In the genomic region with DNA sequence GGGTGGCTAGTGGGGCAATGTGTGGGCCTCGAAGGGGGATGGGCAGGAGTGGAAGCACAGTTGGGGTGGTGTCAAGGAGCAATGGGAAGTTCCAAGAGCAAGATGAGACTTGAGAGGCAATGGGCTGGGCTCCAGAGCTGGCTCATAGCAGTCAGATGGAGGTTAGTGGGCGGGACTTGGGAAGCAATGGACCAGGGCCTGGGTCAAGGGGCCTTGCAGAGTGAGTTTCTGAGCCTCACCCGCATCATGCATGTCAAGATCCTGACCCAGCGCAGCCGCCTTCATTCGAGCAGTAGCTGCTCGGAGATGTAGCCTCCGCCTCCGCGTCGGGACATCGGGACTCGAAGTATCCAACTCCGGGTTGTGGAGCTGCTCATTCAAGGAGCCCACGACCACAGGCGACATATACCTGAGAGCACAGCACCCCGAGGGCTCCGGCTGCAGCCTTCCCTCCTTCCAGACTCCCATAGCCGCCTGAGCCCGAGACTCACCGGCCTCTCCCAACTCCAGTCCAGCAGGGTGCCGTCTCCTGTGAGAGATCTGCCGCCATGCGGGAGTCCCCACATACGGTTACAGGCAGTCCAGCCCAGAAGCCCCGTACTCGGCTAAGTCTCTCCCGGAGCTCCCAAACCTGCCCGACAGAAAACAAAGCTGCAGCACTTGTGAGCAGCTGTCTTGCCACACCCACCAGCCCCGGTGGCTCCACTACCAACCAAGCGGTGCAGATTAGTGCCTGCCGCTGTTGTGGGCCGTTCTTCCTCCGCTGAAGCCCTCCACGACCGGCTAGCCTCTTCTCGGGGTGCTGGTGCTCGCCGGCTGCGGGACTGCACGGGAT, we compare ENCODE assay signal across 11 mouse cellular contexts. TPM values are rescaled to one million over a fixed set of nuclear protein-coding genes. Genes with fewer than 3 reads are reported as not detected.
A peak's percentile ranks its signal among the peaks of the same experiment; 100 is the strongest.
DNase-seq lines count a peak whose midpoint lies in the region; ATAC-seq and TF ChIP-seq lines count a peak whose summit lies in the region.
"Had no signal": no experiment of that assay in that cellular context is flagged by ENCODE, and none has a peak within 500 bp of the region (broad histone marks: within the 10 kb centered on the region; RNA-seq: fewer than 3 reads in every experiment).

No protein-coding gene starts in this region.

- H3K9ac ChIP-seq in liver, embryonic 11.5 days (ENCODE audit: low read depth, low read length) = no peak overlapping the region
- peak overlapping the region; percentile 57 for H3K9ac ChIP-seq in stomach, embryonic 16.5 days (ENCODE audit: low read length)

- 30% methylated on average over 41 of the region's 41 CpGs for WGBS in liver, embryonic 11.5 days
- 14% methylated on average over 41 of the region's 41 CpGs for WGBS in hindbrain, embryonic 10.5 days
- WGBS in limb, embryonic 10.5 days = 25% methylated on average over 41 of the region's 41 CpGs
- WGBS in stomach, embryonic 16.5 days = 32% methylated on average over 41 of the region's 41 CpGs
- WGBS in cerebellum, adult 2 months = 21% methylated on average over 41 of the region's 41 CpGs

- peak overlapping the region; percentile 51 for H3K4me2 ChIP-seq in liver, embryonic 11.5 days
- H3K4me2 ChIP-seq in stomach, embryonic 16.5 days (ENCODE audit: low read depth, low read length) = peak overlapping the region; percentile 48

- TF ChIP-seq CTCF in cerebellum, adult 2 months (IDR thresholded peaks at IDR 0.05; ENCODE audit: borderline replicate concordance, insufficient read depth, low read depth, low read length) = no peak

- no peak for ATAC-seq in liver, embryonic 11.5 days (replicated peaks; ENCODE audit: low FRiP score)
- ATAC-seq in stomach, embryonic 16.5 days (ENCODE audit: insufficient read depth, low FRiP score) = no peak
- no peak for ATAC-seq in granulocyte monocyte progenitor cell, adult 5-6 weeks (replicated peaks; ENCODE audit: poor library complexity, severe bottlenecking)

- DNase-seq in liver, embryonic 11.5 days (ENCODE audit: low spot score) = no peak
- DNase-seq in liver = no peak
- peak; percentile 70 for DNase-seq in hindbrain, embryonic 10.5 days (ENCODE audit: low spot score)
- peak; percentile 41 for DNase-seq in limb, embryonic 10.5 days (ENCODE audit: low spot score)
- no peak for DNase-seq in cerebellum, adult 2 months
- DNase-seq in cerebellum, postnatal 4 days (ENCODE audit: low spot score in 2 of 2) = no peak
- DNase-seq: lung, postnatal 10 days had no signal

- H3K36me3 ChIP-seq in liver, embryonic 11.5 days (ENCODE audit: control insufficient read depth, insufficient read depth, low read length) = no peaks in the 10 kb centered on the region; the same call in 1 of the 2 replicates
- H3K36me3 ChIP-seq in hindbrain, embryonic 10.5 days = peaks cover 50% of the 10 kb centered on the region
- peaks cover 50% of the 10 kb centered on the region for H3K36me3 ChIP-seq in limb, embryonic 10.5 days
- H3K36me3 ChIP-seq in stomach, embryonic 16.5 days (ENCODE audit: control insufficient read depth, insufficient read depth, low read length) = no peaks in the 10 kb centered on the region
- H3K36me3 ChIP-seq: G1E had no signal

- H3K4me1 ChIP-seq in liver, embryonic 11.5 days (replicated peaks; ENCODE audit: control insufficient read depth, insufficient read depth, low read length) = peaks cover 3% of the 10 kb centered on the region
- peaks cover 89% of the 10 kb centered on the region for H3K4me1 ChIP-seq in hindbrain, embryonic 10.5 days (replicated peaks)
- peaks cover 69% of the 10 kb centered on the region for H3K4me1 ChIP-seq in limb, embryonic 10.5 days
- H3K4me1 ChIP-seq in stomach, embryonic 16.5 days (ENCODE audit: control insufficient read depth, insufficient read depth, low read length) = peaks cover 29% of the 10 kb centered on the region; the same call in 1 of the 2 replicates
- no peaks in the 10 kb centered on the region for H3K4me1 ChIP-seq in cerebellum, adult 2 months (ENCODE audit: control insufficient read depth, insufficient read depth, low read length)

- 0 out of 2 replicates have a peak overlapping the region, but pooled peaks have one; percentile 20 for H3K4me3 ChIP-seq in liver, embryonic 11.5 days (ENCODE audit: low read depth, low read length)
- peak overlapping the region; percentile 52 for H3K4me3 ChIP-seq in hindbrain, embryonic 10.5 days
- peak overlapping the region; percentile 38 for H3K4me3 ChIP-seq in limb, embryonic 10.5 days
- peak overlapping the region; percentile 22; the same call in 1 of the 2 replicates for H3K4me3 ChIP-seq in stomach, embryonic 16.5 days (replicated peaks; ENCODE audit: low read length)
- H3K4me3 ChIP-seq in cerebellum, adult 2 months (replicated peaks; ENCODE audit: insufficient read depth, low read depth, low read length) = no peak overlapping the region

- no peak for TF ChIP-seq POLR2A in cerebellum, adult 2 months (IDR thresholded peaks at IDR 0.05; ENCODE audit: borderline replicate concordance, insufficient read depth, low read length)

- H3K27me3 ChIP-seq in liver, embryonic 11.5 days (replicated peaks; ENCODE audit: control insufficient read depth, insufficient read depth, low read length) = peaks cover 47% of the 10 kb centered on the region
- H3K27me3 ChIP-seq in hindbrain, embryonic 10.5 days (ENCODE audit: insufficient read depth, poor library complexity, severe bottlenecking) = 0 out of 2 replicates have a peak, but pooled peaks cover 5% of the 10 kb centered on the region
- peaks cover 4% of the 10 kb centered on the region; the same call in 1 of the 2 replicates for H3K27me3 ChIP-seq in limb, embryonic 10.5 days (ENCODE audit: low read depth, poor library complexity, severe bottlenecking)
- no peaks in the 10 kb centered on the region for H3K27me3 ChIP-seq in stomach, embryonic 16.5 days (ENCODE audit: control insufficient read depth, insufficient read depth, low read length)
- H3K27me3 ChIP-seq in cerebellum, adult 2 months (ENCODE audit: control insufficient read depth, insufficient read depth, low read length) = no peaks in the 10 kb centered on the region

- H3K27ac ChIP-seq in liver, embryonic 11.5 days (ENCODE audit: low read depth, low read length) = no peak overlapping the region
- peak overlapping the region; percentile 84 for H3K27ac ChIP-seq in hindbrain, embryonic 10.5 days
- peak overlapping the region; percentile 17; the same call in 1 of the 2 replicates for H3K27ac ChIP-seq in limb, embryonic 10.5 days
- H3K27ac ChIP-seq in stomach, embryonic 16.5 days (ENCODE audit: low read length) = peak overlapping the region; percentile 53
- no peak overlapping the region for H3K27ac ChIP-seq in cerebellum, adult 2 months (ENCODE audit: insufficient read depth, low read length)

- no peaks in the 10 kb centered on the region for H3K9me3 ChIP-seq in liver, embryonic 11.5 days (ENCODE audit: control insufficient read depth, low read length)
- no peaks in the 10 kb centered on the region for H3K9me3 ChIP-seq in hindbrain, embryonic 10.5 days
- H3K9me3 ChIP-seq in limb, embryonic 10.5 days (replicated peaks) = no peaks in the 10 kb centered on the region
- H3K9me3 ChIP-seq in stomach, embryonic 16.5 days (replicated peaks; ENCODE audit: control insufficient read depth, low read length) = peaks cover 1% of the 10 kb centered on the region; the same call in 1 of the 2 replicates

RNA-seq across cellular contexts. Expression of gene Gal3st4, which starts 2.8 kb away (rescaled TPM):
- 0.60 and 0.96 TPM in 2 replicates for polyA plus RNA-seq in liver, embryonic 11.5 days (2014; fragmentation: Nextera tagmentation; extraction: Ambion mirVana)
- 7.9 and 8.5 TPM in 2 replicates for polyA plus RNA-seq in hindbrain, embryonic 10.5 days (2016; fragmentation: Nextera tagmentation; extraction: Ambion mirVana)
- 3.3 and 3.7 TPM in 2 replicates for polyA plus RNA-seq in limb, embryonic 10.5 days (2016; fragmentation: Nextera tagmentation; extraction: Ambion mirVana)
- polyA plus RNA-seq in stomach, embryonic 16.5 days (2015; fragmentation: Nextera tagmentation; extraction: Ambion mirVana) = 3.8 and 4.5 TPM in 2 replicates
- polyA plus RNA-seq in cerebellum, adult 2 months (2012; rRNA removed) = 1.5 and 2.0 TPM in 2 replicates
- not detected in 2 replicates for total RNA-seq in granulocyte monocyte progenitor cell, adult 5-6 weeks (2014; fragmentation: Nextera tagmentation)
- total RNA-seq in granulocyte monocyte progenitor cell, adult 5-6 weeks (2017) = 1.5 TPM in 1 of 2 replicates, not detected in the other
- total RNA-seq: common myeloid progenitor, adult 5-6 weeks had no signal
- polyA plus RNA-seq: G1E had no signal

RNA-seq across cellular contexts. Expression of gene Gm43720, which starts 4.3 kb away (rescaled TPM):
- polyA plus RNA-seq in liver, embryonic 11.5 days (2014; fragmentation: Nextera tagmentation; extraction: Ambion mirVana) = 0.05 and 0.12 TPM in 2 replicates
- polyA plus RNA-seq in hindbrain, embryonic 10.5 days (2016; fragmentation: Nextera tagmentation; extraction: Ambion mirVana) = 0.13 and 0.26 TPM in 2 replicates
- 0.08 and 0.18 TPM in 2 replicates for polyA plus RNA-seq in limb, embryonic 10.5 days (2016; fragmentation: Nextera tagmentation; extraction: Ambion mirVana)
- polyA plus RNA-seq in stomach, embryonic 16.5 days (2015; fragmentation: Nextera tagmentation; extraction: Ambion mirVana) = 0.13 and 0.41 TPM in 2 replicates
- polyA plus RNA-seq in cerebellum, adult 2 months (2012; rRNA removed) = 0.03 and 0.05 TPM in 2 replicates
- total RNA-seq in granulocyte monocyte progenitor cell, adult 5-6 weeks (2014; fragmentation: Nextera tagmentation) = not detected in 2 replicates
- total RNA-seq in granulocyte monocyte progenitor cell, adult 5-6 weeks (2017) = 0.05 TPM in 1 of 2 replicates, not detected in the other
- total RNA-seq: common myeloid progenitor, adult 5-6 weeks had no signal
- polyA plus RNA-seq: G1E had no signal

RNA-seq across cellular contexts. Expression of gene Gpc2, which starts 4.4 kb away (rescaled TPM):
- 1.9 and 2.7 TPM in 2 replicates for polyA plus RNA-seq in liver, embryonic 11.5 days (2014; fragmentation: Nextera tagmentation; extraction: Ambion mirVana)
- polyA plus RNA-seq in hindbrain, embryonic 10.5 days (2016; fragmentation: Nextera tagmentation; extraction: Ambion mirVana) = 48.0 and 95.4 TPM in 2 replicates
- 36.5 and 54.3 TPM in 2 replicates for polyA plus RNA-seq in limb, embryonic 10.5 days (2016; fragmentation: Nextera tagmentation; extraction: Ambion mirVana)
- polyA plus RNA-seq in stomach, embryonic 16.5 days (2015; fragmentation: Nextera tagmentation; extraction: Ambion mirVana) = 15.0 and 17.2 TPM in 2 replicates
- polyA plus RNA-seq in cerebellum, adult 2 months (2012; rRNA removed) = 4.6 and 4.7 TPM in 2 replicates
- total RNA-seq in granulocyte monocyte progenitor cell, adult 5-6 weeks (2014; fragmentation: Nextera tagmentation) = 4.2 and 7.9 TPM in 2 replicates
- 2.9 and 3.9 TPM in 2 replicates for total RNA-seq in granulocyte monocyte progenitor cell, adult 5-6 weeks (2017)
- total RNA-seq: G1E had no signal
- polyA plus RNA-seq: G1E had no signal

RNA-seq across cellular contexts. Expression of gene Stag3, which starts 4.6 kb away (rescaled TPM):
- 7.1 and 8.1 TPM in 2 replicates for polyA plus RNA-seq in liver, embryonic 11.5 days (2014; fragmentation: Nextera tagmentation; extraction: Ambion mirVana)
- 3.4 and 3.9 TPM in 2 replicates for polyA plus RNA-seq in hindbrain, embryonic 10.5 days (2016; fragmentation: Nextera tagmentation; extraction: Ambion mirVana)
- 4.7 and 6.7 TPM in 2 replicates for polyA plus RNA-seq in limb, embryonic 10.5 days (2016; fragmentation: Nextera tagmentation; extraction: Ambion mirVana)
- 3.1 and 3.7 TPM in 2 replicates for polyA plus RNA-seq in stomach, embryonic 16.5 days (2015; fragmentation: Nextera tagmentation; extraction: Ambion mirVana)
- 1.9 and 2.5 TPM in 2 replicates for polyA plus RNA-seq in cerebellum, adult 2 months (2012; rRNA removed)
- total RNA-seq in granulocyte monocyte progenitor cell, adult 5-6 weeks (2014; fragmentation: Nextera tagmentation) = 11.7 and 19.4 TPM in 2 replicates
- 7.6 and 17.4 TPM in 2 replicates for total RNA-seq in granulocyte monocyte progenitor cell, adult 5-6 weeks (2017)
- polyA plus RNA-seq: G1E had no signal

RNA-seq across cellular contexts. Expression of gene BC037034, which starts 11.6 kb away (rescaled TPM):
- 6.8 and 7.2 TPM in 2 replicates for polyA plus RNA-seq in liver, embryonic 11.5 days (2014; fragmentation: Nextera tagmentation; extraction: Ambion mirVana)
- polyA plus RNA-seq in hindbrain, embryonic 10.5 days (2016; fragmentation: Nextera tagmentation; extraction: Ambion mirVana) = 6.3 and 10.1 TPM in 2 replicates
- polyA plus RNA-seq in limb, embryonic 10.5 days (2016; fragmentation: Nextera tagmentation; extraction: Ambion mirVana) = 5.4 and 6.3 TPM in 2 replicates
- polyA plus RNA-seq in stomach, embryonic 16.5 days (2015; fragmentation: Nextera tagmentation; extraction: Ambion mirVana) = 3.6 and 3.9 TPM in 2 replicates
- 90.1 and 92.0 TPM in 2 replicates for polyA plus RNA-seq in cerebellum, adult 2 months (2012; rRNA removed)
- total RNA-seq in granulocyte monocyte progenitor cell, adult 5-6 weeks (2014; fragmentation: Nextera tagmentation) = 66.1 and 68.2 TPM in 2 replicates
- total RNA-seq in granulocyte monocyte progenitor cell, adult 5-6 weeks (2017) = 37.8 and 50.5 TPM in 2 replicates

Comparison
In these comparisons a context has a peak if more than half of its experiments do, and no peak if none do; other contexts are left out.
1. DNase-seq: peak in hindbrain, embryonic 10.5 days (single experiment) and limb, embryonic 10.5 days (single experiment); none in liver, embryonic 11.5 days (single experiment), liver (single experiment), cerebellum, adult 2 months (0 of 2) and cerebellum, postnatal 4 days (0 of 2).
2. H3K27ac ChIP-seq: peak in hindbrain, embryonic 10.5 days (single experiment), limb, embryonic 10.5 days (single experiment) and stomach, embryonic 16.5 days (single experiment); none in liver, embryonic 11.5 days (single experiment) and cerebellum, adult 2 months (single experiment).